15 mouse cellular contexts compared by ENCODE assay signal in the genomic region with DNA sequence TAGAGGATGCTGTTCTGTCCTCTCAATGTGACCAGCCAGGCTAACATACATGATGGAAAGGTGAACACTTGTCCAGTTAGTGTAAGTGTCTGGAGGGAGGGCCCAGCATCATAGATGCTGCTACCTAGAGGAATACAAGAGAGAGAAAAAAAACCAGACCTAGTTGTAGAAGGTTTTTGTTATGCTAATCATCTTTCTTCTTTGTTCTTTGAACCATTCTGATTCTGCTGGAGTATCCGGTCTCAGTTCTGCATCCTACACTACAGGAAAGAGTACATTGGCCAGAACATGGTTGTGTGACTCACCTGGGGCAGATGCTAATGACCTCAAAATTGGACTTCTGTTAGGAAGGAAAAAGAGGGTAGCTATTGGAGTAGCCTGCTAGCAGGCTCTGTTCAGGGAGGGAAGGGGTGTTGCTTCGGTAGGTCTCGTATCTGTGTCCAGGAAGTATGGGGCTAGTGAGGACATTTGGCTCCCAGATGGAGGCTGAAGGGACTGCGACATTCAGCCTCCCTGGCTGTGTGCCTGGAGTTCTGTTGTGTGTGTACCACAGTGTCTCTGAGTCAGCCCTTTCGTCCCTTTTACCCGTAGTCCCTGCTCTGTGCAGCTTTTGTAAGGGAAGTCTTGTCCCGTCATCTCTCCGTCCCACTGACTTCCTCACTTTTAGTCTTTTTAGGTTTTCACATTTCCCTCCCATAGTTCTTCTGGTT. TPM values are rescaled to one million over a fixed set of nuclear protein-coding genes. Genes with fewer than 3 reads are reported as not detected.
DNase-seq lines count a peak whose midpoint lies in the region; ATAC-seq lines count a peak whose summit lies in the region.
"Had no signal": no experiment of that assay in that cellular context is flagged by ENCODE, and none has a peak within 500 bp of the region (broad histone marks: within the 10 kb centered on the region; RNA-seq: fewer than 3 reads in every experiment).

No protein-coding gene starts in this region.

- intact Hi-C loops in heart, postnatal 25 days (cut with DNase I): no loop called here

- H3K9ac ChIP-seq in lung, embryonic 16.5 days (ENCODE audit: low read length): no peak overlapping the region
- H3K9ac ChIP-seq: hindbrain, embryonic 13.5 days; kidney, embryonic 15.5 days had no signal

- peak; percentile 96 for DNase-seq in heart, adult 11 months
- DNase-seq in heart, postnatal 25 days (ENCODE audit: low spot score): no peak
- no peak for DNase-seq in lung, postnatal 14 days
- peak; percentile 44 to 76 for DNase-seq in adrenal gland, postnatal 36 days
- peak; percentile 85 to 93 for DNase-seq in cerebellum, postnatal 25 days
- DNase-seq in frontal cortex, postnatal 10 days (ENCODE audit: low spot score in 2 of 2): no peak
- DNase-seq: gastrocnemius, postnatal 25 days; thymus, postnatal 36 days had no signal

- no peak overlapping the region for H3K4me3 ChIP-seq in lung, embryonic 16.5 days (ENCODE audit: low read length)
- H3K4me3 ChIP-seq: hindbrain, embryonic 13.5 days; kidney, embryonic 15.5 days had no signal

- H3K4me1 ChIP-seq in lung, embryonic 16.5 days (replicated peaks; ENCODE audit: control insufficient read depth, insufficient read depth, low read length): no peaks in the 10 kb centered on the region; the same call in 1 of the 2 replicates

- peak; percentile 29 for ATAC-seq in lung, embryonic 16.5 days (ENCODE audit: low read depth)
- no peak for ATAC-seq in CD4-positive, CD25-positive, alpha-beta regulatory T cell, adult 4 months

- H3K36me3 ChIP-seq in lung, embryonic 16.5 days (ENCODE audit: control insufficient read depth, insufficient read depth, low read length): no peaks in the 10 kb centered on the region
- H3K36me3 ChIP-seq: hindbrain, embryonic 13.5 days; kidney, embryonic 15.5 days had no signal

- H3K27me3 ChIP-seq in lung, embryonic 16.5 days (ENCODE audit: control insufficient read depth, insufficient read depth, low read depth, low read length): no peaks in the 10 kb centered on the region
- H3K27me3 ChIP-seq: kidney, embryonic 15.5 days had no signal

- no peak overlapping the region for H3K4me2 ChIP-seq in lung, embryonic 16.5 days (ENCODE audit: low read depth, low read length)
- H3K4me2 ChIP-seq: hindbrain, embryonic 13.5 days; kidney, embryonic 15.5 days; liver, embryonic 11.5 days had no signal

- no peak overlapping the region for H3K27ac ChIP-seq in lung, embryonic 16.5 days (ENCODE audit: low read length)
- H3K27ac ChIP-seq: hindbrain, embryonic 13.5 days; kidney, embryonic 15.5 days had no signal

- no peaks in the 10 kb centered on the region for H3K9me3 ChIP-seq in lung, embryonic 16.5 days (ENCODE audit: control insufficient read depth, low read length)
- H3K9me3 ChIP-seq: hindbrain, embryonic 13.5 days; kidney, embryonic 15.5 days had no signal

- 51% methylated on average over 8 of the region's 8 CpGs for WGBS in lung, embryonic 16.5 days

RNA-seq across cellular contexts. Expression of gene Clip3, which starts 4.7 kb away (rescaled TPM):
- 1 to 10 TPM; 7.0 to 7.7 TPM for total RNA-seq in heart, postnatal 25 days (2021)
- 15.9 and 20.7 TPM in 2 replicates for polyA plus RNA-seq in lung, embryonic 16.5 days (2015; fragmentation: Nextera tagmentation; extraction: Ambion mirVana)
- 10 to 100 TPM; 16.6 to 18.3 TPM for total RNA-seq in adrenal gland, postnatal 36 days (2021)
- polyA plus RNA-seq in CD4-positive, CD25-positive, alpha-beta regulatory T cell, adult 4 months (2017; shearing (Covaris generic)): 1 to 10 TPM; 5.5 to 6.5 TPM
- total RNA-seq: CH12.LX; megakaryocyte-erythroid progenitor cell, adult 5-6 weeks had no signal

RNA-seq across cellular contexts. Expression of gene Wdr62, which starts 6.6 kb away (rescaled TPM):
- 1 to 10 TPM; 1.1 to 1.8 TPM for total RNA-seq in heart, postnatal 25 days (2021)
- polyA plus RNA-seq in lung, embryonic 16.5 days (2015; fragmentation: Nextera tagmentation; extraction: Ambion mirVana): 11.8 and 12.2 TPM in 2 replicates
- 1 to 10 TPM; 4.6 to 5.7 TPM for total RNA-seq in adrenal gland, postnatal 36 days (2021)
- polyA plus RNA-seq in CD4-positive, CD25-positive, alpha-beta regulatory T cell, adult 4 months (2017; shearing (Covaris generic)): 1 to 10 TPM; 1.9 to 3.2 TPM

RNA-seq across cellular contexts. Expression of gene Thap8, which starts 7.0 kb away (rescaled TPM):
- total RNA-seq in heart, postnatal 25 days (2021): not detected
- polyA plus RNA-seq in lung, embryonic 16.5 days (2015; fragmentation: Nextera tagmentation; extraction: Ambion mirVana): 0.48 and 0.83 TPM in 2 replicates
- under 1 TPM; 0.46 to 0.56 TPM for total RNA-seq in adrenal gland, postnatal 36 days (2021)
- 1 to 10 TPM in 1 of 2 experiments, not detected in 1; 1.6 TPM for polyA plus RNA-seq in CD4-positive, CD25-positive, alpha-beta regulatory T cell, adult 4 months (2017; shearing (Covaris generic))
- polyA plus RNA-seq: liver, embryonic 11.5 days had no signal

RNA-seq across cellular contexts. Expression of gene Alkbh6, which starts 21.7 kb away (rescaled TPM):
- total RNA-seq in heart, postnatal 25 days (2021): 10 to 100 TPM; 23.1 to 24.6 TPM
- polyA plus RNA-seq in lung, embryonic 16.5 days (2015; fragmentation: Nextera tagmentation; extraction: Ambion mirVana): 82.1 and 84.4 TPM in 2 replicates
- total RNA-seq in adrenal gland, postnatal 36 days (2021): 10 to 100 TPM; 56.9 to 81.3 TPM
- 100 to 1,000 TPM; 179 to 205 TPM for polyA plus RNA-seq in CD4-positive, CD25-positive, alpha-beta regulatory T cell, adult 4 months (2017; shearing (Covaris generic))

RNA-seq across cellular contexts. Expression of gene Syne4, which starts 27.8 kb away (rescaled TPM):
- 1 to 10 TPM in 1 of 2 experiments, under 1 TPM in 1; 0.65 to 1.3 TPM for total RNA-seq in heart, postnatal 25 days (2021)
- 32.5 and 33.6 TPM in 2 replicates for polyA plus RNA-seq in lung, embryonic 16.5 days (2015; fragmentation: Nextera tagmentation; extraction: Ambion mirVana)
- 10 to 100 TPM; 21.8 to 49.1 TPM for total RNA-seq in adrenal gland, postnatal 36 days (2021)
- polyA plus RNA-seq in CD4-positive, CD25-positive, alpha-beta regulatory T cell, adult 4 months (2017; shearing (Covaris generic)): 10 to 100 TPM in 1 of 2 experiments, 1 to 10 TPM in 1; 9.2 to 16.8 TPM
- total RNA-seq: megakaryocyte-erythroid progenitor cell, adult 5-6 weeks had no signal

Comparison
In these comparisons a context has a peak if more than half of its experiments do, and no peak if none do; other contexts are left out.
1. DNase-seq: peak in heart, adult 11 months (single experiment), adrenal gland, postnatal 36 days (2 of 2) and cerebellum, postnatal 25 days (2 of 2); none in heart, postnatal 25 days (single experiment), lung, postnatal 14 days (single experiment) and frontal cortex, postnatal 10 days (0 of 2).